Mouse (Mus musculus) left cerebral cortex, postnatal 25 days (tissue): ENCODE data around the gene Mvb12a. TPM values are rescaled to one million over a fixed set of nuclear protein-coding genes. Genes with fewer than 3 reads are reported as not detected.
"Not testable (repeated sequence)": the region's sequence is repeated elsewhere in the genome, so short reads cannot be mapped to it uniquely, and the experiment has no call there.

Source experiments
- DNase-seq, 2 experiments: peaks; one replicate each; pipeline ENCODE4 v3.0.0; 2022; ENCODE audit warnings: low spot score in 2 of 2, mixed read lengths in 1 of 2
- intact Hi-C: fragments of 180-260 bp; cut with DNase I; formaldehyde crosslinking; loops from one replicate; pipeline ENCODE4 v1.15.1; 2025
- total RNA-seq, 2 experiments: library from RNA; stranded (reverse); gene quantifications; 2 replicates each; pipeline ENCODE4 v1.2.3; 2021

Mvb12a gene
- total RNA-seq, 2 experiments from 2014 or later: 31.7 to 33.7 TPM

DNA sequence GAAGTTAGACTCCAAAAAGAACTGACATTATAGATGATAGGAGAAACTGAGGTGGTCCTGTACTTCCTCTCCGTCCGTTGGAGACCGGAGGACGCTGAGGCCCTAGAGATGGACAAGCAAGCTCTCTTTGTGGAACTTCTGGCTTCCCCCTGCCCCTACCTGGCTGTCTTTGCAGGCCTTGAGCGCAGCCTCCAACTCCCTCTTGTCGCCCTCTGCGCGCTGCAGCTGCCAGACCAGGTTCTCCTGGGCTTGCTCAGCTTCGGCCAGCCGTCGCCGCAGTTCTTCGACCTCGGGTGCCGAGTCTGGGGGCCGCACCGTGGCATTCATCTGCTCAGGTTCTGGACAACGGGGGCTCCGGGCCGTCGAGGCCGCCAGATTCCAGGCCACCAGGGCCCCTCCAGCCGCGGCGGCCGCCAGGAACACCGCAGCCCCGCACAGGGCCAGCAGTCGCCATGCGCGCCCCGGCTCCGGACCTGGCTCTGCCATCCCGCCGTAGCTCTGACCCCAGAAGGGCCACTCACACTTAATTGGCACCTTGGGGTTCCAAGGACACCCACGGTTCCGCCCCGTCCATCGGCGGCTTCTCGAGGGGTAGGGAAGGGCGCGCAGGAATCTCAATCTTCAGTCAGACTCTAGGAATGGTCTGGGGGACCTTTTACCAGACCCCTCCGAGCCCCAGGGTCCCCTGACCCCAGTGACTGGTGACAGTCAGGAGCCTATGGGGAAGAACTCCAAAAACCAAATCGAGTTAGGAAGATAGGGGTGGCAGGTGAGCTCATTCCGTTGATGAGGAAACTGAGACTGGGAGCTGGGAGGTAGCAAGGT, 17.3 kb upstream of the Mvb12a start, which contains the start of gene Ccdc194:
Gene Ccdc194, minus strand, starts transcription at position 486 of the 825 bp plus-strand sequence.
- DNase-seq: no peak
- intact Hi-C loops: no loop called here

DNA sequence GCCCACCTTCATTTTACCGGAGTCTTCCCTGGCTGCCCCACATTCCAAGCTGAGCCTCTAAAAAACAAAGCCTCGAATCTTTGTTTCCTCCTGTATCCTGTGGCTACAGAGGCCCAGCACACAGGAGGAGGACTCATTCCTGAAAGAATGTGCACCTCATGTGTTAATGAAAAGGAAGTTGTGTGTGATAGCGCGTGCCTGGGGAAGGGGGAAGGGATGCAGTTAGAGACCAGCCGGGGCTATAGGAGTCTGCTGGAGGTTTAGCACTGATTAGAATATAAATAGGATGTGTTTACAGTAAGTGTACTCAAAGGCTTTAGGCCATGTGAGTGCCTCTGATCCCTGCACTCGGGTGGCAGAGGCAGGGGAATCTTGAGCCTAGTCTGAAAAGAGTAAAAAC, 16.4 kb upstream of the Mvb12a start:
- intact Hi-C loops: no loop called here
- no peak for DNase-seq

GRCm38 (mm10) chr8:71527162-71527870, 15.4 kb upstream of the Mvb12a start:
- intact Hi-C loops: no loop called here
- DNase-seq: no peak

DNA sequence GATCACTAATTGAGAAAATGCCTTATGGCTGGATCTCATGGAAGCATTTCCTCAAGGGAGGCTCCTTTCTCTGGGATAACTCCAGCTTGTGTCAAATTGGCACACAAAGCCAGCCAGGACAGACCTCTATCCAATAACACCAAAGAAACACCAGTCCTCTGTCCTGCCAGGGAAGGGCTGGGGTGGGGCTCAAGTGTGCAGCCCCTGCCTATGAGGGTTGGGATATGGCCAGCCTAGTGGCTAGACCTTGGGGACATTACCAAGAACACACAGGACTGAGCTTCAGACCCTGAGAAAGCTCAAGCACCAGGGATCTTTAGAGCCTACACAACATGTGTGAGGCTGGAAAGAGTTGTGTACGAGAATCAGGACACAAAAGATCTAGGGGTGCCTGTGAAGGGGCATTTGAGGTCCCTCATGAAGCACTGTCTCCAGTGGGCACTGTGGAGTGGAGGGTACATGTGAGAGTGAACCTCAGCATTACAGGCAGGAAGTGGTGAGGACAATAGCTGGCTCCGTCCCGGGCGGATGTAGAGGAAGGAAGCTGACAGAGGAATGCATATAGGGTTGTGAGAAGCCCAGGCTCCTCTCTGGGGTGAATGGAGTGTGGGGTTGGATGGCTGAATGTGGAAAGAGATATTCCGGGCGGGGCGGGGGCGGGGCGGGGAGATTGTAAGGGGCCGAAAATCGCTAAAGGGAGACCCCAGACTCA, 14.2 kb upstream of the Mvb12a start:
- no peak for DNase-seq
- intact Hi-C loops: no loop called here

DNA sequence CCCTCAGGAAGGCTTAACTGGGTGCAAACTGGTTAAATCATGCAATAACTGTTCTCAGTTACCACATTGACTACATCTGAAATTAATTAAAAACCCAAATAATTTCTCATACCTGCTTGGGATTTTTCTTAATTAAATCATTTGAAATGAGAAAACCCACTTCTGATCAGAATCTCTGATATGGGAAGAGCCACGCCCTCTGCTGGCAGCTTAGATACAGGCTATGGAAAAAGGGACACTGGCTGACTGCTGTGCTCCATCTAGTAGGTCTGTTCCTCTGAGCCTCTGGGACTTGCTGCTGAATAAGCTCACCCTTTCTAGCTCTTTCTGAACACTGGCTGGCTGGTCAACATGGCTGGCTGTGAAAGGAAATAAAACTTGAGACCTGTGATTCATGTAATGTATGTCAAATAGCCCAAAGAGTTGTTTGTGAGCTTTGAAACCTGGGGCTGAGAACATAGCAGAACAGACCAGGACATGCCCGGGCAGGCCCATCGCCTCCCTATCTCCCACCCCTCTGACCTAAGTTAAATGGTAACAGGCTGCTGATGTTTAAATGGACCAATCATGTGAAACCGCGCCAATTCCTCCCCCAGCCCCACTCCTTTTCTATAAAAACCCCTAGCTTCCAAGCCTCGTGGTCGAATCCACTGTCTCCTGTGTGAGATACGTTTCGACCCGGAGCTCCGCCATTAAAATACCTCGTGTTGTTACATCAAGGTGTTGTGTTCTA, 11.8 kb upstream of the Mvb12a start:
- DNase-seq: peak in 1 of 2 experiments; percentile 34
- intact Hi-C loops: not testable (repeated sequence)

GRCm38 (mm10) chr8:71534263-71534810, 8.4 kb upstream of the Mvb12a start:
- intact Hi-C loops: no loop called here

GRCm38 (mm10) chr8:71535663-71536062, 7.1 kb upstream of the Mvb12a start:
- peak in 1 of 2 experiments; percentile 21 for DNase-seq
- intact Hi-C loops: no loop called here

More at GRCm38 (mm10) chr8:71534263-71534810, 8.4 kb upstream of the Mvb12a start:
- no peak for DNase-seq

GRCm38 (mm10) chr8:71537028-71537867, 5.5 kb upstream of the Mvb12a start, which contains the start of gene Bst2:
Gene Bst2 (minus strand): TSS chr8:71537456.
- DNase-seq: peak; percentile 26 to 39

GRCm38 (mm10) chr8:71543755-71544154, 1.0 kb downstream of the Mvb12a start:
- no peak for DNase-seq
- intact Hi-C loops: loop anchor here (2.0 kb wide), 1 partner anchor 79 kb away; the partner anchor contains the start of gene Mrpl34

More at GRCm38 (mm10) chr8:71537028-71537867, 5.5 kb upstream of the Mvb12a start, which contains the start of gene Bst2:
- intact Hi-C loops: no loop called here

DNA sequence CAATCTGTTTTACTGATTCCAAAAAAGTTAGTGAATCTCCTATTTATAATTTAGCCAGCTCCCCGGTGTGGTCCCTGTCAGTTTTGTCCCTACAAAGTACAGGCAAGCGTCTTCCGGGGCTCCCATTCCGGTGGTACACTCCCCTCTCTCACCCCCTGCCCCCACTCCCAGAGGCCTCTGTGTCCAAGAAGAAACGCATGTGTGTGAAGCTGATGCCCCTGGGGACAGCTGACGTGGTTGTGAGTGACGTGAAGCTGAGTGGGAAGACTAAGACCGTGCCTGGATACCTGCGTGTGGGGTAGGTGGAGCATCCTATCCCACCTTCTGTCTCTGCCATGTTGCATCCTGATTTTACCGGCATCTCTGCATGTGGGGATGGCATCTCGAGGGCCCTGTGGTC, 2.3 kb downstream of the Mvb12a start:
- DNase-seq: no peak
- intact Hi-C loops: no loop called here

- intact Hi-C loops: no loop called here
- no peak for DNase-seq
These were observed 4.9 kb downstream of the Mvb12a start for GRCm38 (mm10) chr8:71547590-71547989.

GRCm38 (mm10) chr8:71550754-71551153, 8.0 kb downstream of the Mvb12a start:
- no peak for DNase-seq
- intact Hi-C loops: no loop called here

DNA sequence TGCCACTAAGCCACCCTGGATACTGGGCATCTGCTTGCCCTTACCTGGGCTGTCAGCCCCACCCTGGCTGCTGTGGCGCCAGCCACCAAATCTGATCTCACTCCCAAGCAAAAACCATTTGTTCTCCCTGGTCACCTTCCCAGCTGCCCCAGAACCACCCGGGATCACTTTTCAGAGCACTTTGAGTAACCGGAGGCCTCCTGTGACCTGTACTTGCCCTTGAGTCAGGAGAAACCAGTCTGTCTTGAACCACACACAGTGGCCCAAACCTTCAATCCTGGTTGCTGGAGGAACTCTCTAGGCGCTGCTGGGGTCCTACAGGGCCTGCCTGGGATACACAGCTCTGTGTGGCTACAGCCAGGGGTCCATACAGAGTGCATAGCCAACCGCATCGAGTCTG, 10.0 kb downstream of the Mvb12a start:
- intact Hi-C loops: no loop called here
- DNase-seq: no peak

GRCm38 (mm10) chr8:71554001-71554400, 11.3 kb downstream of the Mvb12a start:
- intact Hi-C loops: no loop called here
- no peak for DNase-seq

DNA sequence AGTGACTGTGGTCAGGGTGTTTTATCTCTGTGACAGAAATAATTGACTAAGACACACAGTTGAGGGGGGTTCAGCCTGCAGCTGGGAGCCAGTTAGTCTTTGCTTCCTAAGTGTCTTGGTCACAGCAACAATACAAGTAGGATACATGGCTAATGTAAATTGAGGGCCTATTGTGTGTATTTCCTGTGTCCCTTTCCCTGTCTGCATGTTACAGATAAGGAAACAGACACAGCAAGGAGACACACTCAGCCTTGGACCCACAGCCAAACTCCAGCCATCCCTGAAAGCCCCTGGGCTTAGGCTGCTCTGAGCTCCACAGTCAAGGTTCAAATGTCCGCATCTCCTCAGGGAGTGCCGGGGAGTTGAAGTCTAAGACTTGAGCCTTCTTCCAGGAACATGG, 11.9 kb downstream of the Mvb12a start:
- intact Hi-C loops: no loop called here
- no peak for DNase-seq

DNA sequence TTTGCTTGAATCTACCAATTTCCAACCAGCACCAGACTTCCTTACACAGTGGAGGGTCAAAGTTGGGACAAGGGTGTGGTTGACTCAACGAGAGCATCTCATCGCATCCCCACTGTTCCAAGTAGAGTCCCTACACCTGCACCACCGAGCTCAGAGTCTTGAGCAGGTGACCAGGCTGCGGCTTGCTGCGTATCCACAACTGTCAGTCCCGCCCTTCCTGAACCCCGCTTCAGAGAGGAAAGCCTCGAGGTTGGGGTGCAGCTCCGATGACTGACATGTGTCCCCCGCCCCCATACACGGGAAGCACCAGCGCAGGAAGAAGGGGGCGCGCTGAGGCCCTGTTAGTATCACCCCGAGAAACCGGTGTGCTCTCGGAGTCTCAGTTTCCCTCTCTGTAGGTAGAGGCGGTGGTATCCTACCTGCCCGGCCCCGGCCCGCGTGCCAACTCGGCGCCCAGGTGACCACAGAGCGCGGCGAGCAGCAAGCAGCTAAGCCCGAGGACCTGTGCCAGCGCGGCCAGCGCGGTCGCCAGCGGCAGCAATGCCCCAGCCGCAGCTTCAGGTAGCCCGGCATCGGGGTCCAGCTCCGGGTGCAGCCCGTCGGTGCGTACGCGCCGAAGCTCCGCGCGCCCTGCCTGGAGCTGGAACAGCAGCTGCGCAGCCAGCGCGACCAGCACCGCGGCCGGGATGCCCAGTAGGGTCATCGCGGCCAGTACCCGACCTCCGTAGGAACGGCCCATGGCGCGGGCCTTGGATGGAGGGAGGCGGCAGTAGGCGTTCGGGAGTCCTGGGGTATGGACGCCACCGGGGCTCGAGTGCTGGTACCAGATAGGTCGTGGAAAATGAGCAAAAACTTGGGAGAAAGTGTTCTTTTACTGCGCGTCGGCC, 15.6 kb downstream of the Mvb12a start, which contains the start of gene Tmem221:
Gene Tmem221, minus strand, starts transcription at position 801 of the 887 bp plus-strand sequence.
- no peak for DNase-seq
- intact Hi-C loops: no loop called here
